Mouse (Mus musculus): ENCODE results near the gene Tmem117. TPM values are rescaled to one million over a fixed set of nuclear protein-coding genes. Genes with fewer than 3 reads are reported as not detected.

Gene Tmem117
- polyA plus RNA-seq (2014; fragmentation: Nextera tagmentation; extraction: Ambion mirVana) = 0.67 and 0.84 TPM in 2 replicates

- no peak within 1 kb of the TSS for H3K27ac ChIP-seq (ENCODE audit: low read depth, low read length)
- 1% methylated on average over 61 of the region's 96 CpGs for WGBS
- DNase-seq (ENCODE audit: low spot score) = peak; percentile 68
- H3K4me1 ChIP-seq (replicated peaks; ENCODE audit: control insufficient read depth, insufficient read depth, low read length) = no peaks in the 10 kb centered on the region
- H3K4me2 ChIP-seq (ENCODE audit: low read depth, low read length, severe bottlenecking) = peak within 1 kb of the TSS; percentile 98
- H3K27me3 ChIP-seq (ENCODE audit: control insufficient read depth, insufficient read depth, low read length) = peaks cover 10% of the 10 kb centered on the region
- ATAC-seq (replicated peaks; ENCODE audit: low FRiP score) = peak; percentile 77
- no peaks in the 10 kb centered on the region for H3K9me3 ChIP-seq (ENCODE audit: control insufficient read depth, low read length)
- peak within 1 kb of the TSS; percentile 64 for H3K9ac ChIP-seq (ENCODE audit: low read length)
- H3K36me3 ChIP-seq (ENCODE audit: control insufficient read depth, insufficient read depth, low read length) = no peaks in the 10 kb centered on the region
- H3K4me3 ChIP-seq (ENCODE audit: low read depth, low read length) = peak within 1 kb of the TSS; percentile 64
Measured at GRCm38 (mm10) chr15:94628830-94629601, at the start of gene Tmem117. Gene Tmem117 (plus strand): TSS chr15:94629232.

- H3K36me3 ChIP-seq (ENCODE audit: control insufficient read depth, insufficient read depth, low read length) = peaks cover 5% of the 10 kb centered on the region; the same call in 1 of the 2 replicates
- ATAC-seq (replicated peaks; ENCODE audit: low FRiP score) (no peak), DNase-seq (ENCODE audit: low spot score) (no peak)
Measured at GRCm38 (mm10) chr15:94582000-94582593, 46.9 kb upstream of the Tmem117 start.

DNA sequence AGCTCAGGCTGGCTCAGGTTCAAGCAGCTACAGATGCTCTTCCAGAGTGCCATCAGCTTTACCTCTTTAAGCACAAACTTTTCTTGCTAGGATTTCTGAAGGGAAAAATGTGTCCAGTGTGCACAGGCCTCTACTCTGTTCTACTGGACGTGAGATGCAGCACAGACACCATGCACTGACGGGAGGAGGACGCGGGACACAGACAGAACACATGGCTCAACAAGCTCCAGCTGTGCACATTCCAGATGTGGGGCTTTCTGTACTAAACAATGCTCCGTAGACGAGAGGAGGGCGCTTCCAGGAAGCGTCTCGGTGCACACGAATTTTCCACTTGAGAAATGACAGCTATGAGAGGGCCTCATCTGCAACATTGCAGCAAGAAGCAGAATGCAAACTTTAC lies 45.9 kb upstream of the Tmem117 start:
- Histone ChIP-seq H3K4me2 (ENCODE audit: low read depth, low read length, severe bottlenecking) (no peak overlapping the region), H3K4me3 (ENCODE audit: low read depth, low read length) (no peak overlapping the region), H3K27me3 (ENCODE audit: control insufficient read depth, insufficient read depth, low read length) (no peaks in the 10 kb centered on the region), H3K9me3 (ENCODE audit: control insufficient read depth, low read length) (no peaks in the 10 kb centered on the region), H3K9ac (ENCODE audit: low read length) (no peak overlapping the region), H3K27ac (ENCODE audit: low read depth, low read length) (no peak overlapping the region), H3K36me3 (ENCODE audit: control insufficient read depth, insufficient read depth, low read length) (peaks cover 5% of the 10 kb centered on the region; the same call in 1 of the 2 replicates), H3K4me1 (replicated peaks; ENCODE audit: control insufficient read depth, insufficient read depth, low read length) (no peaks in the 10 kb centered on the region)
- no peak for DNase-seq (ENCODE audit: low spot score)
- 90% methylated on average over 10 of the region's 10 CpGs for WGBS
- ATAC-seq (replicated peaks; ENCODE audit: low FRiP score) = no peak

More at GRCm38 (mm10) chr15:94582000-94582593, 46.9 kb upstream of the Tmem117 start:
- H3K27ac ChIP-seq (ENCODE audit: low read depth, low read length) = no peak overlapping the region
- no peaks in the 10 kb centered on the region for H3K27me3 ChIP-seq (ENCODE audit: control insufficient read depth, insufficient read depth, low read length)
- no peaks in the 10 kb centered on the region for H3K9me3 ChIP-seq (ENCODE audit: control insufficient read depth, low read length)
- no peak overlapping the region for H3K4me2 ChIP-seq (ENCODE audit: low read depth, low read length, severe bottlenecking)
- no peak overlapping the region for H3K4me3 ChIP-seq (ENCODE audit: low read depth, low read length)
- no peak overlapping the region for H3K9ac ChIP-seq (ENCODE audit: low read length)
- H3K4me1 ChIP-seq (replicated peaks; ENCODE audit: control insufficient read depth, insufficient read depth, low read length) = no peaks in the 10 kb centered on the region
- 46% methylated on average over 7 of the region's 7 CpGs for WGBS

GRCm38 (mm10) chr15:94584738-94585137 lies 44.3 kb upstream of the Tmem117 start:
- peaks cover 5% of the 10 kb centered on the region; the same call in 1 of the 2 replicates for H3K36me3 ChIP-seq (ENCODE audit: control insufficient read depth, insufficient read depth, low read length)
- WGBS = 80% methylated on average over 4 of the region's 4 CpGs
- no peak for ATAC-seq (replicated peaks; ENCODE audit: low FRiP score)
- no peak for DNase-seq (ENCODE audit: low spot score)
- no peak overlapping the region for H3K9ac ChIP-seq (ENCODE audit: low read length)
- H3K27ac ChIP-seq (ENCODE audit: low read depth, low read length) = no peak overlapping the region
- H3K27me3 ChIP-seq (ENCODE audit: control insufficient read depth, insufficient read depth, low read length) = no peaks in the 10 kb centered on the region
- no peaks in the 10 kb centered on the region for H3K9me3 ChIP-seq (ENCODE audit: control insufficient read depth, low read length)
- no peak overlapping the region for H3K4me2 ChIP-seq (ENCODE audit: low read depth, low read length, severe bottlenecking)
- no peak overlapping the region for H3K4me3 ChIP-seq (ENCODE audit: low read depth, low read length)
- no peaks in the 10 kb centered on the region for H3K4me1 ChIP-seq (replicated peaks; ENCODE audit: control insufficient read depth, insufficient read depth, low read length)

DNA sequence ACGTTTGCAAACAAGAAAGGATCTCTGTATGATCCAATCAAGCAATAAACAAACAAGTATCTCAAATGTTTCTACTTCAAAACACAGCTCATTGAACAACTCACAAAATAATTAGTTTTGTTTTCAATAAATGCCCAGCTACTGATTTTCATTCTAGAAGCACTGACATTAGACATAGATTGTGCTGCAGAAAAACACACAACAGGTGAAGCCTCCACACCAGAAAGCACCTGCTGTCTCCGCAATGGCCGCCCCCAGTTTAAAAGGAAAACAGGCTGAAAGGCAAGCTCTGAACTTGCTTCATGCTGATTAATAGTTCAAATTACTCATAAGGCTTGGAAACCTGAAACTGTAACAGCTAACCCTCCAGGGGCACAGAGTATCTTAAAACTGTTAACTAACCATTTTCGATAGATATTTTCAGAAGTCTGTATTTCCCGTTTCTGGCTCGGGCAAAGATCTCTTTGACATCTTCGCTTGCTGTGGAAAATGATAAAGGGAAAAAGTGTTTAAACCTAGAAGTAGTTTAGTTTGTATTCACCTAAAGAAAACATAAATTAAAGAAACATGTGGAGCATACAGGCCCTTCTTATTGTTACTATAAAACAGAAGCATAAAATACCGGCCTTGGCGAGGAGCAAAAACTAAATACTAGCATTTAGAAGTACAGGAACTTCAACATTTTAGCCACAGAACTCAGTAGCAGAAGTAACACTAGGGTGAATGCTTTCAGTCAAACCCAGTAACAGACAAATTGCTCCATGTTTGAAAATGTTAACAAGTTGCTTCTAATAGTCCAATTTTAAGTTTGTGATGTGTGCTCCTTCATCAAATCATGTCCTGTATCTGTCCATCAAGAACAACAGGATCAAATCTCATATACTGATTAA lies 41.0 kb upstream of the Tmem117 start:
- Histone ChIP-seq H3K4me1 (replicated peaks; ENCODE audit: control insufficient read depth, insufficient read depth, low read length) (no peaks in the 10 kb centered on the region), H3K9ac (ENCODE audit: low read length) (no peak overlapping the region), H3K9me3 (ENCODE audit: control insufficient read depth, low read length) (no peaks in the 10 kb centered on the region), H3K4me2 (ENCODE audit: low read depth, low read length, severe bottlenecking) (no peak overlapping the region), H3K27ac (ENCODE audit: low read depth, low read length) (no peak overlapping the region), H3K27me3 (ENCODE audit: control insufficient read depth, insufficient read depth, low read length) (no peaks in the 10 kb centered on the region), H3K36me3 (ENCODE audit: control insufficient read depth, insufficient read depth, low read length) (no peaks in the 10 kb centered on the region; the same call in 1 of the 2 replicates), H3K4me3 (ENCODE audit: low read depth, low read length) (0 out of 2 replicates have a peak overlapping the region, but pooled peaks have one; percentile 91)
- ATAC-seq (replicated peaks; ENCODE audit: low FRiP score) = no peak
- no peak for DNase-seq (ENCODE audit: low spot score)
- 89% methylated on average over 9 of the region's 9 CpGs for WGBS

- peak within 1 kb of the TSS; percentile 91 for H3K4me3 ChIP-seq (ENCODE audit: low read depth, low read length)
- peak within 1 kb of the TSS; percentile 63 for H3K4me2 ChIP-seq (ENCODE audit: low read depth, low read length, severe bottlenecking)
- H3K9me3 ChIP-seq (ENCODE audit: control insufficient read depth, low read length) = no peaks in the 10 kb centered on the region
- WGBS = under 1% methylated on average over 69 of the region's 70 CpGs
- no peaks in the 10 kb centered on the region for H3K27me3 ChIP-seq (ENCODE audit: control insufficient read depth, insufficient read depth, low read length)
- H3K27ac ChIP-seq (ENCODE audit: low read depth, low read length) = peak within 1 kb of the TSS; percentile 31; the same call in 1 of the 2 replicates
- ATAC-seq (replicated peaks; ENCODE audit: low FRiP score) (peak; percentile 100), DNase-seq (ENCODE audit: low spot score) (peak; percentile 99)
- no peaks in the 10 kb centered on the region; the same call in 1 of the 2 replicates for H3K36me3 ChIP-seq (ENCODE audit: control insufficient read depth, insufficient read depth, low read length)
- H3K4me1 ChIP-seq (replicated peaks; ENCODE audit: control insufficient read depth, insufficient read depth, low read length) = no peaks in the 10 kb centered on the region
- H3K9ac ChIP-seq (ENCODE audit: low read length) = peak within 1 kb of the TSS; percentile 89
Measured at GRCm38 (mm10) chr15:94589219-94590075, 39.6 kb upstream of the Tmem117 start, which contains the start of gene Twf1. Gene Twf1 (minus strand): TSS chr15:94589889.

- Histone ChIP-seq H3K4me1 (replicated peaks; ENCODE audit: control insufficient read depth, insufficient read depth, low read length) (no peaks in the 10 kb centered on the region), H3K4me2 (ENCODE audit: low read depth, low read length, severe bottlenecking) (peak overlapping the region; percentile 44; the same call in 1 of the 2 replicates), H3K9ac (ENCODE audit: low read length) (peak overlapping the region; percentile 40), H3K27me3 (ENCODE audit: control insufficient read depth, insufficient read depth, low read length) (no peaks in the 10 kb centered on the region), H3K27ac (ENCODE audit: low read depth, low read length) (no peak overlapping the region), H3K36me3 (ENCODE audit: control insufficient read depth, insufficient read depth, low read length) (no peaks in the 10 kb centered on the region; the same call in 1 of the 2 replicates), H3K9me3 (ENCODE audit: control insufficient read depth, low read length) (no peaks in the 10 kb centered on the region), H3K4me3 (ENCODE audit: low read depth, low read length) (peak overlapping the region; percentile 91)
- ATAC-seq (replicated peaks; ENCODE audit: low FRiP score) (peak; percentile 16; the same call in 1 of the 2 replicates), DNase-seq (ENCODE audit: low spot score) (no peak)
- WGBS = 15% methylated on average over 8 of the region's 8 CpGs
Measured at GRCm38 (mm10) chr15:94590083-94590482, 38.9 kb upstream of the Tmem117 start.
